Mouse (Mus musculus): ENCODE data around the gene Cacna1h. TPM values are rescaled to one million over a fixed set of nuclear protein-coding genes. Genes with fewer than 3 reads are reported as not detected.
A peak's percentile ranks its signal among the peaks of the same experiment; 100 is the strongest.

The Cacna1h gene
- polyA plus RNA-seq (2015; fragmentation: Nextera tagmentation; extraction: Ambion mirVana) = 6.2 and 8.6 TPM in 2 replicates

- Histone ChIP-seq H3K27ac (peak within 1 kb of the TSS; percentile 89), H3K27me3 (peaks cover 12% of the 10 kb centered on the region), H3K4me3 (peak within 1 kb of the TSS; percentile 84), H3K9me3 (no peaks in the 10 kb centered on the region), H3K4me2 (peak within 1 kb of the TSS; percentile 93), H3K4me1 (peaks cover 64% of the 10 kb centered on the region), H3K9ac (peak within 1 kb of the TSS; percentile 86), H3K36me3 (peaks cover 5% of the 10 kb centered on the region)
- ATAC-seq (ENCODE audit: insufficient number of reproducible peaks, insufficient read depth, low FRiP score, low TSS enrichment, low read depth) = peak; percentile 84
- under 1% methylated on average over 88 of the region's 103 CpGs for whole genome bisulfite sequencing
Measured at GRCm38 (mm10) chr17:25433617-25434606, at the start of gene Cacna1h. TSS of gene Cacna1h (minus strand) at chr17:25433783.

DNA sequence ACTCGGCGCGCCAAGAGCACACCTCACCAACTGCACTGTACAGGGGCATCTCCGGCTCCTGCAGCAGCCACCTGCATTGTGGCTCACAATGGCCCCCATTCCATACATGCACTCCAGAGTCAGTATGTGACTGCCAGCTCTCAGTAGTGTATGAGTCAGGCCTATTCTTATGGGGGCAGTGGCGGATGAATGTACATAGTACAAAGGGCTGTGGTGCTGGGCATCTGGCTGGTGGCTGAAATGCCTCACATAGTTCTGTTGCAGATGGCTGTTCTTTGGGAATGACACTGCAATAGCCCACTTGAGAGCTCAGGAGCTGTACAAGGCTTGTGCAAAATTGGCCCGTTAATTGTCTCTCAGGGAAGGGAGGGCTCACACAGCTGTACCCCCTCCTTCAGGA lies 48.5 kb upstream of the Cacna1h start:
- Histone ChIP-seq H3K4me1 (0 out of 2 replicates have a peak, but pooled peaks cover 3% of the 10 kb centered on the region), H3K9me3 (no peaks in the 10 kb centered on the region), H3K27ac (no peak overlapping the region), H3K27me3 (peaks cover 40% of the 10 kb centered on the region; the same call in 1 of the 2 replicates), H3K4me3 (no peak overlapping the region), H3K36me3 (no peaks in the 10 kb centered on the region), H3K9ac (no peak overlapping the region), H3K4me2 (no peak overlapping the region)
- ATAC-seq (ENCODE audit: insufficient number of reproducible peaks, insufficient read depth, low FRiP score, low TSS enrichment, low read depth) = no peak
- 89% methylated on average over 6 of the region's 6 CpGs for WGBS

- H3K36me3 ChIP-seq = no peaks in the 10 kb centered on the region
- H3K4me2 ChIP-seq = no peak overlapping the region
- WGBS = 65% methylated on average over 4 of the region's 4 CpGs
- H3K9ac ChIP-seq = no peak overlapping the region
- no peak for ATAC-seq (ENCODE audit: insufficient number of reproducible peaks, insufficient read depth, low FRiP score, low TSS enrichment, low read depth)
- H3K27ac ChIP-seq = no peak overlapping the region
- no peaks in the 10 kb centered on the region for H3K9me3 ChIP-seq
- peaks cover 41% of the 10 kb centered on the region; the same call in 1 of the 2 replicates for H3K27me3 ChIP-seq
- H3K4me1 ChIP-seq = 0 out of 2 replicates have a peak, but pooled peaks cover 5% of the 10 kb centered on the region
- H3K4me3 ChIP-seq = no peak overlapping the region
Measured at GRCm38 (mm10) chr17:25480820-25481219, 47.2 kb upstream of the Cacna1h start.

DNA sequence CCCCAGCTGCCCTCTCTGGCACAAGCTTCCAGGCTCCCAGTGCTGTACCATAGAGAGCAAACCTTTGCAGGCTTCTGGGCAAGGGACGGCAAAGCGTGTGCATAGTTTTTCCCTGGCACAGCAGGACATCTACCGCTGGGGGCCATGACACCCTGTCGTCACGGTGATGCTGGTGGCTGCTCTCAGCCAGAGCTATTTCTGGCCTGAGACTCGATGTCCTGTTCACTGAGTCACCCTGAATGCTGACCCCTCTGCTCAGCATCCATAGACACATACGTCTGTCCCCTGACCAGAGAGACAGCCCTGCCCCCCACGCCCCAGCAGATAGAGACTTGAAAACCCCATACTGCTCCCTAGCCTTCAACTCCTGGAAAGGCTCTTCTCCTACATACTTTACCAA lies 46.6 kb upstream of the Cacna1h start:
- H3K9me3 ChIP-seq = no peaks in the 10 kb centered on the region
- no peak overlapping the region for H3K4me3 ChIP-seq
- WGBS = 56% methylated on average over 8 of the region's 8 CpGs
- no peak overlapping the region for H3K27ac ChIP-seq
- no peak overlapping the region for H3K9ac ChIP-seq
- no peak overlapping the region for H3K4me2 ChIP-seq
- no peak for ATAC-seq (ENCODE audit: insufficient number of reproducible peaks, insufficient read depth, low FRiP score, low TSS enrichment, low read depth)
- H3K4me1 ChIP-seq = 0 out of 2 replicates have a peak, but pooled peaks cover 4% of the 10 kb centered on the region
- H3K27me3 ChIP-seq = peaks cover 47% of the 10 kb centered on the region
- no peaks in the 10 kb centered on the region for H3K36me3 ChIP-seq

DNA sequence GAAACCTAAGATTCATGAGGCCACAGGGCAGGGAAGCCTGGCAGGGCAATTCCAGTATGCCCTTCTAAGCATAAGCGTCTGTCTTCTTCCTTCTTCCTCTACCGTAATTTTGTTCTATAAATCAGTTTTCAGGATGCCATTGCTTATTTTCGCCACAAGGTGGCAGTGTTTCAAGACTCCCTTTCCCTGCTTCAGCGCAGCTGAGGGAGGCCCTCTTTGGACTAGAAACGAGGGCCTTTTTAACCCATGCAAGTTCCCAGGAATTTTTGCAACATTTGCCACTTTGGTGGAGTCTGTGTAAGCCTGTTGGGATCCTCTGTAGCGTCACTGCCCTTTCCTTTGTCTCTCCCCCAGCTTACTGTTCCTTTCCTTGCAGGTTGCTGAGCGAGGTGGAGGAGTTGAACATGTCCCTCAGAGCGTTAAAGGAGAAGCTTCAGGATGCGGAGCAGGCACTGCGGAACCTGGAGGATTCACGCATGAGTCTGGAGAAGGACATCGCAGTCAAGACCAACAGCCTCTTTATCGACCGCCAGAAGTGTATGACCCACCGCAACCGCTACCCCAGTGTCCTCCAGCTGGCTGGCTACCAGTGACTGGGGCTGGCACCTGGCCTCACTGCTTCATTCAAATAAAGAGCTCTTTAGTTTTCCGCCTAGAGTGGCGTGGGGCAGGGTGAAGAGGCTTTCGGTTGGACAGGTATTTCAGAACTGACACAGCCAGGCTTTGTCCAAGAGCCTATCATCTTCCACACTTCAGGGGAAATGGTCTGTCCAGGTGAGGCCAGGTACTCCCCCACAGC lies 42.6 kb upstream of the Cacna1h start:
- peaks cover 17% of the 10 kb centered on the region for H3K4me1 ChIP-seq
- no peak overlapping the region for H3K4me2 ChIP-seq
- peaks cover 61% of the 10 kb centered on the region for H3K27me3 ChIP-seq
- no peaks in the 10 kb centered on the region for H3K9me3 ChIP-seq
- H3K27ac ChIP-seq = no peak overlapping the region
- WGBS = 39% methylated on average over 19 of the region's 19 CpGs
- H3K4me3 ChIP-seq = no peak overlapping the region
- no peaks in the 10 kb centered on the region for H3K36me3 ChIP-seq
- H3K9ac ChIP-seq = no peak overlapping the region
- no peak for ATAC-seq (ENCODE audit: insufficient number of reproducible peaks, insufficient read depth, low FRiP score, low TSS enrichment, low read depth)

DNA sequence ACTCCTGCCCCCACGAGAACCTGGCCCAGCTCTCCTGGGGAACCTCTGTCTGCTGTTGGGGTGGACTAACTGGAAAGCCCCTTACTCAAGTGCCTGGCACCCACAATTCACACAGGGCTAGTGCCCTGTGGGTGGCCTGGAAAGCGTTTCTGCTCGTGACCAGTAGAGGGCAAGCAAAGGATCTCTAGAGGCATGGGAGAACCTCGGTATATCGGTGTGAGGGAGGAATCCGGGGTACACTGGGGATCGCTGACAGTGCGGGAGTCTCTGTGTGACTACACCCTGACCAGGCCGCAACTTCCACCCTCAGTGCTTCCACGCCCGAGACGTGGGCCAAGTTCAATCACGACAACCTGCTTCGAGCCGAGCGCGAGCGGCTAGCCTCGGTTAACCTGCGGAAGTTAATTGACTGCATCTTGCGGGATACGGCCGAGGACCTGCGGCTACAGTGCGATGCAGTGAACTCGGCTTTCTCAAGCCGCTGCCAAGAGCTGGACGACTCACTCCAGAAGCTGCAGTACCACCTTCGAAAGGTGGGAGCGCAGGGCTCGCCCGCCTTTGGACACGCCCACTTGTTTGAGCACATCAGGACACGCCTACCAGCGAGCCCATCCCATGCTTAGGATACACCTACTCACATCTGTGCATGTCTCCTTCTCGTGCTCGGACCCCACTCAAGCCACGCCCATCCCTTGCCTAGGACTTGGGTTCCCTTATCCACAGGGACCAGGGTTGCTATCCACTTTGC lies 40.9 kb upstream of the Cacna1h start:
- Histone ChIP-seq H3K4me3 (peak overlapping the region; percentile 45), H3K4me1 (peaks cover 17% of the 10 kb centered on the region), H3K36me3 (no peaks in the 10 kb centered on the region), H3K9me3 (no peaks in the 10 kb centered on the region), H3K27me3 (peaks cover 55% of the 10 kb centered on the region), H3K4me2 (peak overlapping the region; percentile 79), H3K9ac (peak overlapping the region; percentile 71), H3K27ac (no peak overlapping the region)
- ATAC-seq (ENCODE audit: insufficient number of reproducible peaks, insufficient read depth, low FRiP score, low TSS enrichment, low read depth) = peak; percentile 53; the same call in 1 of the 2 replicates
- WGBS = 2% methylated on average over 38 of the region's 38 CpGs

DNA sequence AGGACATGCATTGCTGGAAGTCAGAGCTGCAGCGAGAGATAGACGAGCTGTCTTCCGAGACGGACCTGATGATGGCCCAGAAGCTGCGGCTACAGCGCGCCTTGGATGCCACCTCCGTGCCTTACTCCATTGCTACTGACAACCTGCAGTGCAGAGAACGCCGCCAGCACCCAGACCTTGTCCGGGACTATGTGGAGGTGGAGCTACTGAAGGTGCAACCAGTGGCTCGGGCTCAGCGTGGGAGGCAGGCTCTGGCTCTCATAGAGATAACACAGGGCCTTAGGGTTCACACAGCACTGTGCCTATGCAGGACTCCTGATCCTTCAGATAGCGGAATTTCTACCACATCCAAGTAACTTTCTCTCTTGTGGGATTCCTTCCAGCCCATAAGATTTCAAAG lies 38.5 kb upstream of the Cacna1h start:
- Histone ChIP-seq H3K4me3 (no peak overlapping the region), H3K9me3 (no peaks in the 10 kb centered on the region), H3K9ac (no peak overlapping the region), H3K27ac (no peak overlapping the region), H3K4me2 (no peak overlapping the region), H3K4me1 (peaks cover 17% of the 10 kb centered on the region), H3K27me3 (peaks cover 47% of the 10 kb centered on the region), H3K36me3 (no peaks in the 10 kb centered on the region)
- no peak for ATAC-seq (ENCODE audit: insufficient number of reproducible peaks, insufficient read depth, low FRiP score, low TSS enrichment, low read depth)
- 49% methylated on average over 14 of the region's 14 CpGs for WGBS

DNA sequence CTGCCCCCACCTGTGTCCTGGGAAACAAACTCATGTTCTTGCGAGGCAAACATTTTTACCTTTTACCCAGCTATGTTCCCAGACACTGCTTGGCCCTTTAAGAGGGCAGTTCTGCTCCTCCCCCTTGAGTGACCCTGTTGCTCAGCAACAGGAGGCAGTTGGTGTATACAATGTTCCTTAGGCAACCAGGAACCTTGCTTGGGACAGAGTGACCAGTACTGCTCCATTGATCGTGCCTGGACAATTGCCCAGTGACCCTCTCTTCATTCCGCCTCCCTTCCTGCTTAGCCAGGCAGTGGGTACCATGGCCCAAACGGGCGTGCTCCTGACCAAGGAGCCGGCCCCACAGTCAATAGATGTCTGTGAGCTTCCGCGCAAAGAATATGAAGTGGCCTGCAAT lies 37.8 kb upstream of the Cacna1h start:
- Histone ChIP-seq H3K27me3 (peaks cover 47% of the 10 kb centered on the region), H3K4me2 (no peak overlapping the region), H3K36me3 (no peaks in the 10 kb centered on the region), H3K9me3 (no peaks in the 10 kb centered on the region), H3K4me1 (peaks cover 17% of the 10 kb centered on the region), H3K27ac (no peak overlapping the region), H3K9ac (no peak overlapping the region), H3K4me3 (no peak overlapping the region)
- 53% methylated on average over 8 of the region's 8 CpGs for WGBS
- ATAC-seq (ENCODE audit: insufficient number of reproducible peaks, insufficient read depth, low FRiP score, low TSS enrichment, low read depth) = no peak

GRCm38 (mm10) chr17:25469798-25470197 lies 36.2 kb upstream of the Cacna1h start:
- no peak overlapping the region for H3K9ac ChIP-seq
- H3K27ac ChIP-seq = no peak overlapping the region
- H3K36me3 ChIP-seq = no peaks in the 10 kb centered on the region
- no peaks in the 10 kb centered on the region for H3K9me3 ChIP-seq
- peaks cover 10% of the 10 kb centered on the region for H3K4me1 ChIP-seq
- peaks cover 37% of the 10 kb centered on the region for H3K27me3 ChIP-seq
- H3K4me3 ChIP-seq = no peak overlapping the region
- ATAC-seq (ENCODE audit: insufficient number of reproducible peaks, insufficient read depth, low FRiP score, low TSS enrichment, low read depth) = 0 out of 2 replicates have a peak, but pooled peaks have one; percentile 56
- H3K4me2 ChIP-seq = no peak overlapping the region
- 29% methylated on average over 8 of the region's 8 CpGs for WGBS

- no peak overlapping the region for H3K27ac ChIP-seq
- H3K4me2 ChIP-seq = no peak overlapping the region
- no peaks in the 10 kb centered on the region for H3K9me3 ChIP-seq
- no peak overlapping the region for H3K4me3 ChIP-seq
- H3K9ac ChIP-seq = no peak overlapping the region
- WGBS = 76% methylated on average over 6 of the region's 6 CpGs
- H3K27me3 ChIP-seq = peaks cover 25% of the 10 kb centered on the region
- H3K4me1 ChIP-seq = no peaks in the 10 kb centered on the region; the same call in 1 of the 2 replicates
- ATAC-seq (ENCODE audit: insufficient number of reproducible peaks, insufficient read depth, low FRiP score, low TSS enrichment, low read depth) = no peak
- no peaks in the 10 kb centered on the region for H3K36me3 ChIP-seq
Measured at GRCm38 (mm10) chr17:25468301-25468700, 34.7 kb upstream of the Cacna1h start.

DNA sequence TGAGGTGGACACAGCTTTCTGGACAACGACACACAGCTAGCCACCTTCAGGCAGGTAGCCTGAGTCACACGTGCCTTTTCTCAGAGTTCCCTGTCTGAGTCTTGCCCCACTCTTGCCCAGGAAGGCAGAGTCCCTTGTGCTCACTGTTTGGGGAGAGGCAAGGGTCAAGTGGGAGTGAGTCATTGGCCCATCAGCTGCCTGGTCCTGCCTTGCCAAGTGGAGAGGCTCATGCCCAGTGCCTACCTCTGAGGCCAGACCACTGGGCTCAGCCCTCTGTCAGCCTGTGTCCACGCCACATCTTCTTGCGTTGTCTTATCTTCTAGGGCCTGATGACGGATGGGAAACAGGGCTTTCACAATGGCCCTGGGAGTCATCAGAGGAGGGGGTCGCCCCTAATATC lies 34.2 kb upstream of the Cacna1h start:
- Histone ChIP-seq H3K9ac (no peak overlapping the region), H3K36me3 (no peaks in the 10 kb centered on the region), H3K4me2 (no peak overlapping the region), H3K27ac (no peak overlapping the region), H3K27me3 (peaks cover 20% of the 10 kb centered on the region), H3K4me3 (no peak overlapping the region), H3K9me3 (no peaks in the 10 kb centered on the region), H3K4me1 (peaks cover 2% of the 10 kb centered on the region)
- no peak for ATAC-seq (ENCODE audit: insufficient number of reproducible peaks, insufficient read depth, low FRiP score, low TSS enrichment, low read depth)
- WGBS = 73% methylated on average over 6 of the region's 6 CpGs

Data from embryonic facial prominence, embryonic 13.5 days (tissue).